Mouse (Mus musculus): ENCODE measurements around the gene Msl2.

DNA sequence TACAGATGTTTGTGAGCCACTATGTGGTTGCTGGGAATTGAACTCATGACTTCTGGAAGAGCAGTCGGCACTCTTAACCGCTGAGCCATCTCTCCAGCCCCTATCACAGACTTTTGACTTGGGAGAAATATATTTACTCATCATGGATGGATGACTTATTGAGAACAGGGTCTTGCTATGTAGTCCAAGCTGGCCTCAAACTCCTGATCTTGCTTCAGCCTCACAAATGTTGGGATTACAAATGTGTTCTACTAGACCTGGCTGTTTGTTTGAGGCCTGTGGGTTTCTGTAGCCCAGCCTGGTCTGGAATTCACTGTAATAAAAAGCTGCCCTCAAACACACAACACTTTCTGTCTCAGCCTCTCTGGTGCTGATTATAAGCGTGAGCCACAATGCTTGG, 22.6 kb downstream of the Msl2 start:
- TF ChIP-seq POLR2A (IDR thresholded peaks at IDR 0.05; ENCODE audit: insufficient read depth, low read length) (no peak), CTCF (IDR thresholded peaks at IDR 0.05; ENCODE audit: low read depth, low read length) (no peak), EP300 (IDR thresholded peaks at IDR 0.05; ENCODE audit: insufficient read depth, low read depth, low read length) (no peak)
